Mouse (Mus musculus): ENCODE measurements at regions not wholly inside any gene's neighbourhood (a gene's known extent, or its start where the extent isn't known, plus 50 kb on each side); places are given as distances from the start of the nearest gene placed in this dataset.
A peak's percentile ranks its signal among the peaks of the same experiment; 100 is the strongest.

- no peak for DNase-seq
Observed at GRCm38 (mm10) chr1:133549816-133550215, 60.3 kb downstream of the Snrpe start.

- no peak for DNase-seq
Observed at GRCm38 (mm10) chr1:133548971-133549370, 61.1 kb downstream of the Snrpe start.

- no peak for DNase-seq
Observed at GRCm38 (mm10) chr1:133547541-133547940, 62.5 kb downstream of the Snrpe start.

- no peak for DNase-seq
Observed at GRCm38 (mm10) chr1:133544996-133545395, 65.1 kb downstream of the Snrpe start.

GRCm38 (mm10) chr1:133543751-133544150 is 66.3 kb downstream of the Snrpe start:
- no peak for DNase-seq

- DNase-seq: no peak
Observed at GRCm38 (mm10) chr1:133541996-133542775, 67.9 kb downstream of the Snrpe start.

- no peak for DNase-seq
Observed at GRCm38 (mm10) chr1:133530698-133531097, 79.4 kb downstream of the Snrpe start.

GRCm38 (mm10) chr1:133529817-133530216 is 80.3 kb downstream of the Snrpe start:
- DNase-seq: no peak

GRCm38 (mm10) chr1:133527651-133528385 is 82.3 kb downstream of the Snrpe start:
- DNase-seq: no peak

GRCm38 (mm10) chr1:133522825-133523224 is 87.3 kb downstream of the Snrpe start:
- no peak for DNase-seq

- DNase-seq: no peak
Observed at GRCm38 (mm10) chr1:133520652-133521051, 89.4 kb downstream of the Snrpe start.

GRCm38 (mm10) chr1:133517020-133517419 is 92.8 kb upstream of the Sox13 start:
- no peak for DNase-seq

GRCm38 (mm10) chr1:133504116-133504515 is 79.9 kb upstream of the Sox13 start:
- DNase-seq: no peak

- DNase-seq: no peak
Observed at GRCm38 (mm10) chr1:133503336-133503735, 79.2 kb upstream of the Sox13 start.

GRCm38 (mm10) chr1:133501016-133501415 is 76.8 kb upstream of the Sox13 start:
- no peak for DNase-seq

GRCm38 (mm10) chr1:133492986-133493741 is 69.0 kb upstream of the Sox13 start:
- peak; percentile 70 for DNase-seq

- peak; percentile 26 for DNase-seq
Observed at GRCm38 (mm10) chr1:133492291-133492985, 68.3 kb upstream of the Sox13 start.

GRCm38 (mm10) chr1:133491857-133492290 is 67.7 kb upstream of the Sox13 start:
- DNase-seq: no peak

GRCm38 (mm10) chr1:133487171-133487901 is 63.2 kb upstream of the Sox13 start:
- DNase-seq: no peak

- peak; percentile 15 for DNase-seq
Observed at GRCm38 (mm10) chr1:133486370-133486769, 62.2 kb upstream of the Sox13 start.

- DNase-seq: no peak
Observed at GRCm38 (mm10) chr1:133482891-133483290, 58.7 kb upstream of the Sox13 start.

All from adrenal gland, postnatal 14 days (tissue).